Mouse (Mus musculus) R1 (cell line): Measurements from ENCODE around the gene Tjp3.
A peak's percentile ranks its signal among the peaks of the same experiment; 100 is the strongest.

ENCODE experiments used
- DNase-seq: peaks from one replicate; pipeline ENCODE4 v3.0.0-alpha.2; 2018; ENCODE audit warnings: low read depth, low spot score

Tjp3 gene

DNA sequence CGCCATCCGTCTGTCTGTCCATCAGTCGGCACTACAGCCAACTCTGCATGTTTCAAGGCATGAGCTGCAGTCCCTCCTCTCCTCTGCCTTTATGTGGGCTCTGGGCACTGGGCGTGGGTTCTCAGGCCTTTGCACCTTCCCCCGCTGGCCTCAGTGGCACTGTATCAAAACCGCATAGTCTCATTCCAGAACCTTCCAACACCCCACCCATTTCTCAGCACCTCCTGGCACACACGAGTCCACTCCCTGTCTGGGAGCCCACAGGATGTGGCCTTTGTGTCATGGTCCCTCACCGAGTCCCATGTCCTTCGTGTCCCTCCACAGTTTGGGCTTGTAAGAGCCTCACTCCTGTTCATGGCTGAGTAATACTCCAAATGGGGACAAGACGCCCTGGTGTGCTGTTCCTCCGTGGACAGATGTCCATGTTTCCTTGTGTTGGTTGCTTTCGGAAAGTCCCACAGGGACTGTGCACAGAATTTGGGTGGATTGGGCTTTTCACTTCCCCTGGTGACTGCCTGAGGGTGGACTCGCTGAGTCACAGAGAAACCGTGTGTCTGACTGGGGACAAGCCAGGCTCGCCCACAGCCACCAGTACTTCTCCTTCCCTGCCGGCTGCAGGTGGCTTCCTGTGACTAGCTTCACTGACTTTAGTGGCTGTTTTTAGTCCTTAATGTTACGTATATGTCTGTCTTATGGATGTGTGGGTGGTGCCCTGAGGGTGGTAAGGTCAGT lies 7.2 kb upstream of the Tjp3 start:
- DNase-seq = no peak

DNA sequence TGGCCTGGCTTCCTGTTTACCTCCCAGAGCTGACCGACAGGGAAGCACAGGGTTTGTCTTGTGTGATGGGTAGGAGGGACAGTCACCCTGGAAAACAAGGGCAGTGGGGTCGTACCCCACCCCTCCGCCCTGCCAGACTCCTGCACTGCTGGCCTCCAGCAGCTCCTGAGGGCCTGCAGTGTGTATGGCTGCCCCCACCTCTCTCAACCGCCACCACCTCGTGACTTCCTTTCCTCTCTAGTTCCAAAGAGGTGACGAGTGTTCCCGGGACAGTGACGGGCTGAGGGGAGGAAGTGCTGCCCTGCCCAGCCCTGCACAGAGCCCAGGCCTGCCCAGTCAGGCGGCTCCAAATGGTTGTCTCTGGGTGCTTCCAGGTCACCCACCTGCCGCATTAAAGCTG lies 6.5 kb upstream of the Tjp3 start:
- DNase-seq = no peak

DNA sequence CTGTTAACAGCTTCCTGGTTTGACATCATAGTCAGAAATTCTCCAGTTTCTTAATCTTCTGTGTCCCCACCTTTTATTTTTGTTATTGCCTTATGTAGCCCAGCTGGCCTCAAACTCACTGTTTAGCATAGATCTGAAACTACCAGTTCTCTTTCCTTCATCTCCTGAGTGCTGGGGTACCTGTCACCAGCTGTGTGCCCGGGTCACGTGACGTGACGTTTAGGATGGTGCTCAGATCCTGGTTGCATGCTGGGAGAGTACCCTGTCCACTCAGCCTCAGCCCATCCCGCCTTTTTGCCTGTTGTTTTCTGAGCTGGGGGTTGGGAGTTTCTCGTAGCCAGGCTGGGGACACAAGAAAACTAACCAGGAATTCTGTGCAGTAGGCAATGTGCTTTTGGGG lies 5.9 kb upstream of the Tjp3 start:
- DNase-seq = no peak

DNA sequence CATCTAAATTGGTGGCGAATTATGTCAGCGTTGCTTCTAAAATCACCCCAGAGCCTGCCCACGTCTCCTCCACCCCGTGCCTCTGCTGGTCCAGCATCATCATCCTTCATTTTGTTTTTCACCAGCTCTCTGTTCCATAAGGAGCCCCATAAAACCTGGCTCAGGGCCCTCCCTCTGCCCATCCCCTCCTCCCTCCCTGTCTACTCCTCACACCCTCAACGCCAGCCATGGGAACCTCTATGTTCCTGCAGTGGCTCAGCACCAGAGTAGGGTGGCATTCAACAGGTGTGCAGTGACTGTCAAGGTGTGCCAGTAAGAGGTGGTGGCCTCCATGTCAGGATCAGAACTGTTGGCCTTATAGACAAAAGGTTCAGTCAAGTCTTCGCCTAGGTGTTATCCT lies 3.8 kb upstream of the Tjp3 start:
- no peak for DNase-seq

DNA sequence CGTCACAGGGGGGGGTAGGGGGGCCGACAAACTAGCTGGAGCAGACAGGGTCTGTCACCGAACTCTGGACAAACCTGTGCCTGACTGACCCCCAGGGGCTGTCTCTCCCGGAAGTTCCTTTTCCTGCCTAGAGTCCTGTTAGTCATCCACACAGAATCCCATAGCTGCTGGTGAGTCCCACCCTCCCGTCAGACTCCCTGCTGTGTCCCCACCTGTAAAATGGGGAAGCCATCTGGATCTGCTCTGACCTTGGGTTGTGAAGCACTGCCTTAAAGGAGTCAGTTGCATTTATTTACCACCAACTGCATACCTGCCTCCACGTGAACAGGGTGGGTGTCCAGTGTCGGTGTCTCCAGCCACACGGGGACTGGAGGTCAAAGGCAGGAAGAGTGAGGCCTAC lies 3.1 kb upstream of the Tjp3 start:
- DNase-seq = peak; percentile 60

DNA sequence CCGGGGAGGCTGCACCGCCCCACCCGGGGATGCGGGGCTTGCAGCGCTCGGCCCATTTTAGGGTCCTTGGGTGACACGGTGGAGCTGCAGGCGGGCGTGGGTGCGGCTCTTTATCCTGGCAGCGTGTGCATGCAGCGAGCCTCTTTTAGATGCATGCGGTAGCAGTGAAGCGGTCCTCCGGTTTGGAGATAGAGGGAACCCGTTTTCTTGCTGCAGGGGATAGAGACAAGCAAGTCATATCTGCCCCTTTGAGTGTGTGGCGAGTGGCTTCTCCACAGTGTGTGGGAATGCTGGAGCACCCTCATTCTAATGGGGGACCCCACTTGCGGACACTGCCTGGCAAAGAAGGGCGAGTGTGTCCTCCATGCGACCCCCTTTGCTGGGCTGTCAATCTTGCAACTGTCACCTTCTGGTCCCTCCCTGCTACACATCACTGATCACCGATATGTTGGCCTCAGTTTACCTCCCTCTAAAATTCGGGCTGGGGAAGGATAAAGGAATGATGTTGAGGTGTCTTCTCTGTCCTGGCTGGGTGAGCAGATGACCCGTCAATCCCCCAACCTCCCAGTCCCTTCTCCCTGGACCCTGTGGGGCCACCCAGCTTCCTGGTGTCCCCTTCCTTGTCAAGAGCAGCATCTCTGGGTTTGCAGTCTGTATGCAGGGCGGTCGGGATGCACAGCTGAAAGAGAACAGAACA lies 2.1 kb upstream of the Tjp3 start:
- DNase-seq = no peak

DNA sequence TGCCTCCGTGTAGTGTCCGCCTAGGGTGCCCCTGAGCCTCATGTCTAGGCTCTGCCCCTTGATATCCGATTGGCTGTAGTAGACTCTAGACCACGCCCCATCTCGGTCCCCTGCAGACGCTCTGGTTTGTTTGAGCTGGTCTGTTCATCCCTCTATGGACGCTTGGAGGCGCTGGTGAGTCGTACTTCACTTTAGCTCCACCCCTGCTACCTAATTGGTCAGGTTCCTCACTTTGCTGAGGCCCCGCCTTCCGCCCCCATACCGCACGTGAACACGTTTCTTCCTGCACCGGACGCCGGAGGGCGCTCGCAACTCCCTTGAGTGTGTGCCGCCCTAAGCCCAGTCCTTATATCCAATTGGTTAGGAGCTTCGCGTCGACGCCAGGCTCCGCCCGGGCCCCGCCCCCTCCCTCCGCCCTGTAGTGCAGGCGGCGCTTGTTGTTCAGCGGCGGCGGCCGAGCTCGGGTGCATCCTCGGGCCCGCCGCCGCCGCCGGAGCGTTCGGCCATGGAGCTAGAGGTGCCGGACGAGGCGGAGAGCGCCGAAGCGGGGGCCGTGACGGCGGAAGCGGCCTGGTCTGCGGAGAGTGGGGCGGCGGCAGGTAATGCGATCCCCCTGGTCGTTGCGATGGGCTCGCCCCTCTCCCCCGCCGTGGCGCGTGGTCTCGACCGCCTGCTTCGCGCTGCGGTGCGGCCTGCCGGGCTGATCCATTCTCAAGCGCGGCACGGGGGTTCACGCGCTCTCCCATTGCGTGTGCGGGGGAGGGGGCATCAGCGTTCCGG lies 1.4 kb upstream of the Tjp3 start, which contains the start of gene Pip5k1c:
Gene Pip5k1c, plus strand, starts transcription at position 410 of the 780 bp plus-strand sequence.
- DNase-seq = peak; percentile 100

DNA sequence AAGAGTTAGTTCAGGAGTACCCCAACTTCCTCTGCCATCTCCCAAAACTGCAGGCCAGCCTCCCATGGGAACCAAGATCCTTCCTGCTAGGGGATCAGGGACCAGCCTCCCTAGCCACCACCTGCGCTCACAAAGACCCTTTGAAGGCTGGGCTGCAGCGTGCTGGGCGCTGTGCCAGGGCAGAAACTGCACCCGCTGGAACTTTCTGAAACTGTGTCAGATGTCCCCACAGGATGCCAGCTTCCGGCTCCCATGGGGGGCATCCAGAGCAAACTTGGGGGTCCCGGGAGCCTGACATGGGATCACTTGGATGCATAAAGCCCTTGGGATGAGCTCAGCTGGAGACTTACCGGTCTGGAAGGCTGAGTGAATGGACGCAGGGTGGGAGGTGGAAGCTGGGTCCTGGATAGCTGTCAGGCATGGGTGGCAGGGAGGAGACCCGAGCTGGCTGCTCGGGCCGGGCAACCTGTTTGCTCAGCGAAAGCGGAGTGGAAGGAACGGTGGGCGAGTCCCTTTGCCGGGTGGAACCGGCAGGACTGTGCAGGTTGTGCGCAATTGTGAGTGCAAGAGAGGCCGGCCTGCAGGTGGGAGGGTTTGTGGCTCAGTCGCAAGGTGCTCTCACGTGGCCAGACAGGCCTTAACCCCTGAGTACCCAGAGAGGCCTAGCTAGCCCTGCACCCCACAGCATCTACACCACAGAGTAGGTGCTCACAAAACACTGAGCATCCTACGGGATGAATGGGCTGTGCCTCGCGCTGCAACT lies 502 bp downstream of the Tjp3 start:
- DNase-seq = peak; percentile 57

DNA sequence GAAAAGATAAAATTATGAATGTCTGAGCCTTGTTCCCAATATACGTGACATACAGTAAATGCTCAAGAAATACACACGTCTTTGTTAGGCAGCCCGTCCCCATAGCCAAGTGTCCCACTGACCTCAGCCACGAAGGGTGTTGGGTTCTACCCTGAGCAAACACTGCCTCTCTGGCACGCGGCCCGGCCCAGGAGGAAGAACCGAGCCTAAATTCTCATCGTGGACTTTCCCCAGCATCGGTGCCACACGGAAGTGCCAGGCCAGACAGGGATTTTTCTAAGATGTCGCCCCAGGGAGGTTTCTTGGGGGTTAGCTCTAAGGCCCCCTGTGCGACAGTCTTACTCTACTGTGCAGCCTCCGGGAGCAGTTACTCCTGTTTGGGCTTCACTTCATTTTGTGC lies 1.6 kb downstream of the Tjp3 start:
- no peak for DNase-seq

DNA sequence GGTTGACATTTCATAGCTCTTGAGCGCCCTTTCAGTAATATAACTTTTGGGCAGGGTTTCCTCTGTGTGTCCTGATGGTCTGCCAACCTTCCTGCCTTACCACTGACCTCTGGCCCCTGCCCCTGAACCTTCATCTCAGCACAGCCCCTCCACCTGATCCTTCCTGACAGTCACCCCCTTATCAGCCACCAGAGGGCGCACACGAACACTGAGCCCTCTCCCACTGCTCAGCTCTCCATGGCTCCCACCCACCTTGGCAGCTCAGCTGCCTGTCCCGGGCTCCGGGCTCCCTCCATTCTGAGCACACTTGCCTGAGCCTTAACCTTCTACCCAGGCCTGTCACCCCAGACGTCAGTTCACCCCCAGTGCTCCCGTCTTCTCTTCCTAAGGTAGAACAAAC lies 2.1 kb downstream of the Tjp3 start:
- DNase-seq = peak; percentile 87

DNA sequence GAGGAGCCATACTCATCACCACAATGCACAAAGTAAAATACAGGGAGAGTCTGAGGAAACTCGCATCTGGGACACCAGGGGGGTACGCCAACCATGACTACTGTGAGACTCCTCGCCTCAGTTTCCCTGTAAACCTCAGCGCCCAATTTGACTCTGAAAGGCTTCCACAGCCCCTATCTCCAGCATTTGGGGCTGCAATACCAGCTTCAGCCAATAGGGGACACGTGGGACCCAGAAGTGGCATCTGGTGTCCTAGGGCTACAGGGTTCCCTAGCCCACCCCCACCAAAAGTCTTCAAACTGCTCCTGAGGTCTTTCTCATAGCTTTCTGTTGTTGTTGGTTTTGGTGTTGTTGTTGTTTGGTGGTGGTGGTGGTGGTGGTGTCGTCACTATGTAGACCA lies 2.8 kb downstream of the Tjp3 start:
- DNase-seq = peak; percentile 82

DNA sequence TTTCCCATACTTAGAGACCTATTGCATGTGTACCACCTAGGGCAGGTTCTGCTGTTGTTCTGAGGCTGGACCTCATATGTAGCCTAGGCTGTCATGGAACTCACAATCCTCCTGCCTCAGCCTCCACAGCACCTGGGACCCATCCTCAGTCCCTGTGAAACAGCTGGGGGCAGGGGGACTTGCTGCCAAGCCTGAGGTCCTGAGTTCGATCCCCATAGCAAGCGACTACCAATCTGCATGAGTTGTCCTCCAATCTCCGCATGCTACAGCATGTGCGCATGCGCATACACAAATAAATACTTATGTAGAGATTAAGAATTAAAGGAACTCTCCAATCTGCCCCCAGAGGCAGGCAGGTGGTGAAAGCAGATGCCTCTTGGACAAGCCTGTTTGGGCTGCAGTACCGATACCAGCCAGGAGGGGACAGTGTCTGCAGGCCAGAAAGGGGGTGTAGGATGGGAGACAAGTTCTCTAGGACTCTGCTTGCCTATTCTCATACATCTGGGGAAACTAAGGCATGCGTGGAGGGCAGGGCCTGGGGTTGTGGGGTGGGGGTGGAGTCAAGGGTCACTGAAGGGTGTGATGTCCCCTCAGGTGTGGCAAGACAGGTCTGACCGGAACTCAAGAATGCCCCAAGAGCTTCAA lies 3.7 kb downstream of the Tjp3 start:
- peak; percentile 87 for DNase-seq

DNA sequence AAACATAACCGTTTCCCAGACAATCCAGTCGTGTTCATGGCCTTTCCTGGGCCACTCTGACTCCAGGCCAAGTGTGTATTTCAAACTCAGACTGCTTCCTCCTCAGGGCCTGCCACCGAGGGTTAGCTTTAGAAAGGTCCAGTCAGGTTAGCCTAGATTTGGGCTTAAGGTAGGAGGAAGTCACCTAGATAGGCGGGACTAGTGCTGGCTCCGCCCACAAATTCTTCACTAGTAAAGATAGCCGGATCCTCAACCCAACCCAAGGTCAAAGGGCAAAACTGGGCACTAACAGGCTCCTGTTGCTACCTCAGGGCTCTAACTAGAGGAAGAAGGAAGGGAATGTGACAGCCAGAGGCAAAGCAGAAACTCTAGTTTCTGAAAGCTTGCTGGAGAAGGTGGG lies 4.8 kb downstream of the Tjp3 start:
- DNase-seq = peak; percentile 74

DNA sequence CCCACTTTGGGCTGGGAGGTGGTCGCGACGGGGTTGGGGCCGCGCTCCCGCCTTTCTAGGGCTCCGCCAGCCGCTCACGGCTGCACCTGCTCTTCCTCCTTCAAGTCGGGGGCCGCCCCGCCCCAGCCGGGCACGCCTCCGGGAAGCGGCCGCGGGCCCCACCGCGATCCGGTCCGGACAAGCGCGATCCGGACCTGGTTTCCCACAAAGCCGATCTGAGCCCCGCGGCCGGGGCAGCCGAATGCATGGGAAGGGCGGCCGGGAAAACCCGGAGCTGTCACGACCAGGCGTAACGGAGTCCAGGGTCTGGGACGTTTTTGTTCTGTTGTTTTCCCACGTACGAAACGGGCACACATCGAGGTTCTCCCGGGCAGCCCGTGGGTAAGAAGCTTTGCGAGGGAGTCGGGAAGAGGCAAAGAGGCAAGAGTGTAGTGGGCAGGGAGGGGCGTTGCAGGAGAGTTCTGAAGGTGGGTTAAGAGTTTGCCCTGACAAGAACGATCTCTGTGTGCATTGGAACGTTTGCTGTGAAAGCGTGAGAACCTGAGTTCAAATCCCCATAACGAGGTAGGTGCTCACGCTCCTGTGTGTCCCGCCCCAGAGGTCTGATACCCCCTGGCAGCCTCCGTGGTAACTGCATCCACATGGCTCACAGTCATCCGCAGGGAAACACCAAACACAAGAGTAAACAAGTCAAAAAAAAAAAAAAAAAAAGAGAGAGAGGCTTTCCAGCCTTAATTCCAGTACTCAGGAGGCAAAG lies 5.5 kb downstream of the Tjp3 start:
- peak; percentile 93 for DNase-seq

DNA sequence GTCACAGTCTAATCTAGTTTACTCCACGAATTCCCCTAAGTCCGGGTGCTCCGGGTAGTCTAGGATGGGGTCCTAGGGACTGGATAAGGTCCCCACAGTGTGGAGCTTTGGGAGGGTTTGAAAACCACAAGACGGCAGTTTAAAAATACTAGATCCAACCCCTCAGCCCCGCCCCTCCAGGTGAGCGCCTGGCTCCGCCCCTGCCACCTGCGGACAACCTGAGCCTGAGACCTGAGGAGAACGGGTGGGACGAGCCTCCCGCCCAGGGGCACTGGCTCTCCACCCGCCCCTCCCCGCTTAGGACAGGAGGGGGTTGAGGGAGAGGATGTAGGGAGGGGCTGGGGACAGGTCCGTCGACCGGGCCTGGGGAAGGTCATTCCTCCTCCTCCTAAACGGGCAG lies 6.7 kb downstream of the Tjp3 start:
- no peak for DNase-seq

DNA sequence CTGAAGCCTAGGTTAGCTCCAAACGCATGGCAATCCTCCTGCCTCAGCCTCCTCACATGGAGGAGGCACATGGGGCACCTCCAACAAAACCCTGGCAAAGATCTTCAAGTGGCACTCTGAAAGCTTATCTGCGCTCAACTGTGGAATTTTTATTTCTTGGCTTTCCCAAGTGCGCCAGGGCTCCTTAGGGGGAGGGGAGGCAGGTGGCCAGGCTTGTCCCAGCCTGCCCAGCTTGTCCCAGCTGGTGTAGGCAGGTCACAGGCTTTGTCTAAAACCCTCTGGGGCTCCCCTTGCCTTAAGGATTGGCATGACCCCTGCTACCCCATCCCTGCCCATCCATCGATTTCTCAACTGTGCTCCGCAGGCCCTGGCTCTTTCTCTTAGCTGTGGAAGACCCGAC lies 7.2 kb downstream of the Tjp3 start:
- DNase-seq = no peak

DNA sequence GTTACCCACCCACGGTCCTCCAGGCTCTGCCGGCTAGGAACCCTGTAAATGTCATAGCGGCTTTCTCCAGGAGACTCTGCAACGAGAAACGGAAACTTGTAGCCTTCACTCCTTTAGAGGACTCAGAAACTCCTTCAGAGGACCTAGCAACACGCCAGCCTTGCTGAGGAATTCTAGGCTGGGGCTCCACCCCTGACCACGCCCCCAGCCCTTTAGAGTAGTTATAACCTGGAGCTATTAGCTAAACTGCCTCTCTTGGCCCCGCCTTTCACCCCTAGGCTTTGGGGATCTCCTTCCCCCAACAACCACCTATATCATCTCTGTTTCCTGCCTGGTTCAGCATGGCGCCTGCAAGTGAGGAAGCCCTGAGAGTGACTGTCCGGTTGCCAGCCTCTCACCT lies 11.9 kb downstream of the Tjp3 start:
- peak; percentile 91 for DNase-seq

DNA sequence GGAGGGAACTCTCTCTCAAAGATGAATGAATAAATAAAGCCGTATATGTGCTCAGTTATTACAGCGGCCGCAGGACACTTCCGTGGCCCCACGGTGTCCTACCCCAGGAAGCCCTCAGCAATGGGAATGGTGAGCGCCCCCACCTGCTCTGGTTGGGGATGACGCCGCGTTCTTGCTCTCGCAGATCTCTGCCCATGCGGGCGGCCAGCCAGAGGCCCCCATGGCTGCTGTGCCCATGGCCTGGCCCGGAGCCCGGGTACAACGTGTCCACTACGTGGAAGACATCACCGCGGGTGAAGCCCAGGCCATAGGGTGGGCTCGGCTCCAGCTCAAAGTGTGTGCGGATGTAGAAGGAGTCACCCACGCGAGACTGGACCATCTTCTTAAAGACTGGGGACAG lies 13.7 kb downstream of the Tjp3 start:
- no peak for DNase-seq

DNA sequence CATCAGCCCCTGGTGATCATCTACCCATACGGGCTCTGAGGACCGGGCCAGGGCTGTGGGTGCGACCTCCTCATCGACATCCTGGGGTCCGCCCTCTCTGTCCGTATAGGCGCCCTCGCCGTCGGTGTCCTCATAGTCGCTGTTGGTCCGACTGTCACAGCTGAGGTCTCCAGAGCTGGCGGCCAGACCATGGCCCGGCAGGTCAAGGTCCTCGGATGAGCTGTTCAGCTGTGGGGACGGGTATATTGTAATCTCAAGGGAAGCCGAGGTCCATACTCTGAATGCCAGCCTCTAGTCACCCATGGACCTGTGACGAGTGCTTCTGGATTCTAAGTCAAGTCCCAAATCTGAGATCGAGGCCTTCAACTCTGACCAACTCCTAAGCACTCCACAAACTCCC lies 17.5 kb downstream of the Tjp3 start:
- no peak for DNase-seq

DNA sequence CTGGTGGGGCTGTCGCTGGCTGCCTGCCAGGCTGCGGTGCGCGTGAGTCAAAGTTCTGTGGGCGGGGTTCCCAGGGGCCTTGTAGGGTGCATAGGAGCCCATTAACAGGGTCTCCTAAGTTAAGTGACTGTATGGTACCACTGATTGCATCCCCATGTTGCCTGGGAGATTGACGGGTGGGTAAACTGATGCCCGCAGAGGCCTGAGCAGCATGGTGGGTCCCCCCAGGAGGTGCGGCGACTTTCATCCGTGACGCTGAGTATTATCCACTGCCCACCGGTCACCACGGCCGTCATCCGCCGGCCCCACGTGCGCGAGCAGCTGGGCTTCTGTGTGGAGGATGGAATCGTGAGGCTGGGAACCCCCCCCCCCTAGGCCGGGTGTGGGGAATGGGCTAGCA lies 19.0 kb downstream of the Tjp3 start:
- DNase-seq = no peak
